Mouse (Mus musculus): ENCODE results near the gene Lrig1. TPM values are rescaled to one million over a fixed set of nuclear protein-coding genes. Genes with fewer than 3 reads are reported as not detected.

The Lrig1 gene
- total RNA-seq, 2 experiments from 2014 or later = 27.2 to 27.7 TPM

- no peak for DNase-seq (ENCODE audit: low spot score in 2 of 2)
- intact Hi-C loops (cut with DNase I) = no loop called here
Observed at GRCm38 (mm10) chr6:94679249-94679648, 20.7 kb downstream of the Lrig1 start.

GRCm38 (mm10) chr6:94678377-94679164, 21.4 kb downstream of the Lrig1 start:
- DNase-seq (ENCODE audit: low spot score in 2 of 2) = no peak
- intact Hi-C loops (cut with DNase I) = no loop called here

- intact Hi-C loops (cut with DNase I) = no loop called here
- DNase-seq (ENCODE audit: low spot score in 2 of 2) = no peak
Observed at GRCm38 (mm10) chr6:94677448-94677847, 22.5 kb downstream of the Lrig1 start.

- DNase-seq (ENCODE audit: low spot score in 2 of 2) = no peak
- intact Hi-C loops (cut with DNase I) = no loop called here
Observed at GRCm38 (mm10) chr6:94676840-94677239, 23.1 kb downstream of the Lrig1 start.

- DNase-seq (ENCODE audit: low spot score in 2 of 2) = no peak
- intact Hi-C loops (cut with DNase I) = no loop called here
Observed at GRCm38 (mm10) chr6:94676300-94676699, 23.7 kb downstream of the Lrig1 start.

- intact Hi-C loops (cut with DNase I) = no loop called here
- no peak for DNase-seq (ENCODE audit: low spot score in 2 of 2)
Observed at GRCm38 (mm10) chr6:94672426-94672825, 27.5 kb downstream of the Lrig1 start.

GRCm38 (mm10) chr6:94669370-94669769, 30.6 kb downstream of the Lrig1 start:
- DNase-seq (ENCODE audit: low spot score in 2 of 2) = no peak
- intact Hi-C loops (cut with DNase I) = no loop called here

GRCm38 (mm10) chr6:94668204-94668863, 31.6 kb downstream of the Lrig1 start:
- intact Hi-C loops (cut with DNase I) = no loop called here
- DNase-seq (ENCODE audit: low spot score in 2 of 2) = no peak

- intact Hi-C loops (cut with DNase I) = no loop called here
- no peak for DNase-seq (ENCODE audit: low spot score in 2 of 2)
Observed at GRCm38 (mm10) chr6:94667131-94667530, 32.8 kb downstream of the Lrig1 start.

- intact Hi-C loops (cut with DNase I) = no loop called here
- DNase-seq (ENCODE audit: low spot score in 2 of 2) = no peak
Observed at GRCm38 (mm10) chr6:94666432-94667119, 33.4 kb downstream of the Lrig1 start.

- intact Hi-C loops (cut with DNase I) = no loop called here
- no peak for DNase-seq (ENCODE audit: low spot score in 2 of 2)
Observed at GRCm38 (mm10) chr6:94665677-94666076, 34.3 kb downstream of the Lrig1 start.

- DNase-seq (ENCODE audit: low spot score in 2 of 2) = no peak
- intact Hi-C loops (cut with DNase I) = no loop called here
Observed at GRCm38 (mm10) chr6:94665248-94665647, 34.7 kb downstream of the Lrig1 start.

- intact Hi-C loops (cut with DNase I) = no loop called here
- DNase-seq (ENCODE audit: low spot score in 2 of 2) = no peak
Observed at GRCm38 (mm10) chr6:94664000-94664399, 36.0 kb downstream of the Lrig1 start.

GRCm38 (mm10) chr6:94661923-94662322, 38.0 kb downstream of the Lrig1 start:
- DNase-seq (ENCODE audit: low spot score in 2 of 2) = no peak
- intact Hi-C loops (cut with DNase I) = no loop called here

- intact Hi-C loops (cut with DNase I) = no loop called here
- no peak for DNase-seq (ENCODE audit: low spot score in 2 of 2)
Observed at GRCm38 (mm10) chr6:94661321-94661720, 38.6 kb downstream of the Lrig1 start.

- DNase-seq (ENCODE audit: low spot score in 2 of 2) = no peak
- intact Hi-C loops (cut with DNase I) = loop anchor here (5.0 kb wide), 1 partner anchor 37 kb away; no protein-coding TSS in a partner anchor
Observed at GRCm38 (mm10) chr6:94659886-94660333, 40.0 kb downstream of the Lrig1 start.

GRCm38 (mm10) chr6:94658136-94658480, 41.9 kb downstream of the Lrig1 start:
- intact Hi-C loops (cut with DNase I) = loop anchor here (5.0 kb wide), 1 partner anchor 39 kb away; no protein-coding TSS in a partner anchor
- DNase-seq (ENCODE audit: low spot score in 2 of 2) = no peak

- no peak for DNase-seq (ENCODE audit: low spot score in 2 of 2)
- intact Hi-C loops (cut with DNase I) = loop anchor here (5.0 kb wide), 1 partner anchor 40 kb away; no protein-coding TSS in a partner anchor
Observed at GRCm38 (mm10) chr6:94657204-94658135, 42.5 kb downstream of the Lrig1 start.

GRCm38 (mm10) chr6:94655818-94656478, 44.0 kb downstream of the Lrig1 start:
- intact Hi-C loops (cut with DNase I) = loop anchor here (5.0 kb wide), 1 partner anchor 41 kb away; no protein-coding TSS in a partner anchor
- DNase-seq (ENCODE audit: low spot score in 2 of 2) = no peak
